Mouse (Mus musculus) R1 (cell line): ENCODE data around the gene Rgs3.

ENCODE experiments used
- DNase-seq: peaks from one replicate; pipeline ENCODE4 v3.0.0-alpha.2; 2018; ENCODE audit warnings: low read depth, low spot score

Gene Rgs3

DNA sequence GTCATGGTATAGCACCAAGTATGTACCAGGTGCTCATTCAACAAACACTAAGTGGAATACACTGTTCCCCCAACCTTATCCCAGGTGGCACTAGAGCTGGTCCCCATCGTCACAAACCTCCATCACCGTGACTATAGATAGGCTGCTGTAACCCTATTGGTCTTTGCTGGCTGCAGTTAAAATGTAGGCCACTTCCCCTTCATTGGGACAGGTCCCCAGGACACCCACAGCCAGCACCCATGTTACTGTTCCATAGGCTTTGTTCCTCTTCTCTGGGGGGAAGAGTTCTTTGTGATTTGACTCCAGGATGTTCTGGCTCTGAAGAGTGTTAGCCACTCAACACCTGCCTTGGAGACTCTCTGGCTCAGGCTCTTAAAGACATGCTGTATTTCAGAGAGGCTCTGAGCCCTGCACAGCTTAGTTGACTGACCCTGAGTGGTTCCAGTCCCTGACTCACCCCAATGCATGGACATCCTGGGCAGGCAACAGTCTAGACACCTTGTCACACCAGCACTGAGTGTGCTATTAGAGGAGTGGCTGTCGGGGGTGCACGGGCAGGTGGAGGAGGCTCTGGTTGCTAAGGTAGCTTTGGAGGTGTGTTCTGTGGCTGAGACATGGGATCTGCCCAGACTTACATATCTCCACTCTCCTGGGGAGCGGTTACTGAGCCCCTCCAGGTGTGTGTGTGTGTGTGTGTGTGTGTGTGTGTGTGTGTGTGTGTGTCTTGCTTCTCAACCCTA lies 94.4 kb downstream of the Rgs3 start:
- DNase-seq: no peak

DNA sequence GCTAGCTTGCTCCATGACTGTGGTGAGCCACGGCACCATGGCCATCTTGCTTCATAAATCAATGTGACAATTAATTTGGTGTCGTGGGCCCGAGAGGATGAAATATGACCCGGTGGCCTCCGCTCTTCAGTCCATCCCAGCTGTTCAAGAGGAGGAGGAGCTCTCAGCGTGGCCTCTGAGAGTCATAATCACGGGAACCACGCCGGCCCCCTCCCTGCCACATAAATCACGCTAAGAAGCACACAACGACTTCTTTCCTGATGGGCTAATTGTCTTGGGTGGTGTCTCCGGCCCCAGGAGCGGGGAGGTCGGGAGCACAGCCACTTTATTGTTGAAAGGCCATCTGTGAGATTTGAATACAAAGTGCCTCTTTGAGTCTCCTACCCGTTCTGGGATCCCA lies 99.6 kb downstream of the Rgs3 start:
- peak; percentile 35 for DNase-seq

DNA sequence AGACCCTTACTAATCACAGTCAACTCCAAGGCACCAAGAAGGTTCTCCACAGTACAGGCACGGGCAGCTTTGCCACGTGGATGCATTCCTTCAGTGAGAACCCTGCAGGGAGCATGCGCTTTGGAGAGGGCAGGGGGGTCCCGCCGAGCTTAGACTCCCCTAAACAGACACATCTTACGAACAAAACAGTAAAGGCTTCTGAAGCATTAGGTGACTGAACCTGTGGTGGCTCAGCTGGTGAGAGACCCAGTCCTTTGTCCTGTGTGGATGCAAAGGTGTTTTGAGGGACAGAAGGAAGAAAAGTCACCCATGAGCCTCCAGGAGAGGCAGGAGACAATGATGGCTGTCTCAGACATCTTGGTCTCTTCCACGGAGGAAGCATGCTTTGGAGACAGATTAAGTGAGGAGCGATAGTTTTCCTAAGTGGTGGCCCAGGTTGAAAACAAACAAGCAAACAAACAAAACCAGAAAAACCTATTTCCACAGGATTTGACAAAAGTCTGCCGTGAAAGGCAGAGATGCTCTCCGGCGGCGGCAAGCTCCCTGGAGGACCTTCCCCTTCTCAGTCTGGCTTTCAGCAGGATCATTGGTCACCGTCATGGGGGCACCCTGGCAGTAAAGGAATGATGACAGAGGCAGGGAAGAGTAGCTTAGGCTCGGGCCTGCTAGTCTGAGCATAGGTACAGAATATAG lies 100.4 kb downstream of the Rgs3 start:
- DNase-seq: peak; percentile 54

DNA sequence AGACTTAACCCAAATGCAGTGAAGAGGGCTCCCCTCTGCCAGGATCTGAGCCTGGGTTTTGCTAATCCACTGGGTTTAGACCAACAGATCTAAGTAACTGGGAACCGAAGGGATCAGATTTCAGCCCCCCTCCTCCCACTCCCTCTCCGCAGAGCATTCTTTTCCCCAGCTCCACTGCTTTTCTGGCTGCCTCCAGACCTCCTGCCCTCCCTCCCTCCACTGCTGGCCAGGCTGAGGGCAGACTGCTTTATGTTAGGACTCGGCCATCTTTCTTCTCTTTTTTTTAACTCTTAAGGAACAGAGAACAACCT lies 100.9 kb downstream of the Rgs3 start:
- peak; percentile 85 for DNase-seq

DNA sequence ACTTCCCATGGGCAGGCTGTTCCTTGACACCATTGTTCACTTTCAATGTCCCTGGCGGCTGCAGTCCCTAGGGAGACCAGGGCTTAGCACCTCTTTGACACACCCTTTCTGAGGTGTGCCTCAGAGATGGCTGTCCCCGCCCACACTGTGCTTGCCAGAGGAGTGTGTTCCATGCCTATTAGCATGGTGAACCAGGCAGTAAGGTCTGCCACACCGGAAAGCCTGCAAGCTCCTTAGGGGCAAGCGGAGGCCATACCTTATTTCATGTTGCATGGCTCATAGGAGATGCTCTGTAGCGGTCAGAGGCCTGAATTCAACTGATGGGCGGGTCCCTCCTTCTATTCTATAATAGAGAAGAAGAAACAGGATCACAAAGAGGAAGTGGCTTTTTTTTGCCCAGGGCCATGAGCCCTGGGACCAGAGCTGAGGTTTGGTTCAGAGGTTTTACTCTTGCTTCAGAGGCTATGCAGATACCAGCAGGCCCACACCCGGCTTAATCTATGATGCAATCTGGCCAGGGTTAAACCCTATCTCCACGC lies 101.7 kb downstream of the Rgs3 start:
- DNase-seq: peak; percentile 82

DNA sequence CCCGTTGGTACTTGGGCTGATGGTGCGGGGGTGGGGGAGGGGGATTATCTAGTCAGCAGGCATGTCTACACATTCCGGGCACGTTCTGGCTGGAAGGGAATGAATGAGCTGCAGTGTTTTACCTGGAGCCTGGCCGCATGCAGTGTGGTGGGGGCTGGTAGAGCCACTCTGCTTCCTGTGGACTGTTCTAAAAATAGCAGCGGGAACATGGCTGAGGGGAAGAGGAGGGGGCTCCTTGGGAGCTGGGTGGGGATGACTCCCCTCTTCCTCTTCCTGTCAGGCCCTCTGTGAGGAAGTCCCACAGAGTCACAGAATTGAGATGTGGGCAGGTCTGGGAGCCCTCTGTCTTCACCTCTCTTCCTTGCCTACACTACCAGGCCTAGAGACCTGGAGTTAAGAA lies 103.7 kb downstream of the Rgs3 start:
- peak; percentile 92 for DNase-seq

DNA sequence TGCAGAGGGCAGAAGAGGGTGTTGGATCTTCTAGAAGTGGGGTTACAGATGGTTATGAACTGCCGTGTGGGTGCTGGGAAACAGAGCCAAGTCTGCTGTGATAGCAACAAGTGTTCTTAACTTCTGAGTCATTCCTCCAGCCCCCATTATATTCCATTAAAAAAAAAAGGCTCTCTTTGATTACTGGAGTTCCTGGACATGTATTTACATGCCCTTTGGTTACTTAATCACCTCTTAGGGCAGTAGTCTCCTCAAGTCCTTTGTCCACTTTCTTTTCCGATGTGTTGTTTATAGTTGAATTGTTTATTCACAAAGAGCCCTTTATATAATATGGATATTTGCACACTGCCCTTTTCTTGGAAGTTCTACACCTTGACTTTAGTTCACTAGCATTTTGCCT lies 106.2 kb downstream of the Rgs3 start:
- DNase-seq: no peak

DNA sequence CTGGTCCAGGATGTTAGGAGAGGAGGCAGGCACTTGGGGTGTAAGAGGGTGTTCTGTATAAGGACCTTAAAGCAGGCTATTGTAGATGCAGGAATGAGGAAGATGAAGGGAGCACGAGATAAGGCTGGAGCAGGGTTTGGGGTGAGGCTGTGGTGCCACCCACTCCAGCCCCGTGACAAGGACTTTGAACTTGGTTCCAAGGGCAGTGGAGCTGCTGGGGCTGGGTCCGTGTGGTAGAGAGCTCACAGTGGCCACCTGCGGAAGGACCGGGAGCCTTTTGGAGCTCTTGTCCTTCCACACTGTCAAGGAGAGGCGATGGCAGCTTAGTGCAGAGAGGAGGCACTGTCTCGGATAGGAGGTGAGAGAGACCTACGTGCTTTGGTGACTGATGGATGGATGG lies 109.0 kb downstream of the Rgs3 start:
- DNase-seq: no peak

DNA sequence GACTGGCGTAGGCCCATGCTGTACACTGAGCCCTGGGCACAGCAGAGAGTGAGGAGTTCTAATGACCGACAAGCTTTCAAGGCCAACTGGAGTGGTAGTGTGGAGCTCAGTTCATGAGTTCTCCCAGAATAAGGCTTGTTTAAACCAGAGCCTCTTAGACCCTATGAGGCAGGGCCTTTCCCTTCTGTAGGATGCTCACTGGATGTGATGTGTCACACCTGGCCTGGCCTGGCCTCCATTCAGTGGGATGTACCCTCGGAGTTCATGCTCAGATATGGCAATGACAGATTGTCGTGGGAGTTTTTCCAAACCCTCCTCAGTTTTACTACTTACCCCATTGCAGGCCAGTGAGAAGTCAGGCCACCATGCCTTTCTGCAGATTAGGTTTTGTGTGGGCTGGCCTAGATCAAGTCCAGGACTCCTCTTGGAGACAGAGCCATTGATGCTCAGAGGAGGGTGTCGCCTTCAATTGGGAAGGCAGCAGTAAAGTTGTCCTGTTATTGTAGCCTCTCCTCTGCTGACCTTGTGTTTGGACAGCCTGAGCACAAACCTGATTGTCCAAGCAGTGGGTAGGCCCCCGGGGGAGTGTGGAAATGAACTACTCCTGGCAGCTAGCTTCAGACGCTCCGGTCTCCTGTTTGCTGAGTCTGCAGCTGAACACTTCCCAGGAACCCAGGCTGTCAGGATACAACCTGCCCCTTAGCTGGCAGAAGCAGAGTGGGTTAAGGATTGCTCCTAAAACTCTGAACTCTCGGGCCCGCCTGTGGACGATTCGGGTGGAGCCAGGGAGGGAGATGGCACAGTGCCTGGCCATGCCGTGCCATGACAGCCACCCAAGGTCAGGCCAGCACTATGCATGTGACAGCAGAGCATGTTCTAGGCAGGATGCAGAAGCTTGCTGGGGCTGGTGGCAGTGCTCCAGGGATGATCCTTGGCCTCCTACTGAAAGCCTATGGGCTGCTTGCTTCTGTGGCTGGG lies 109.7 kb downstream of the Rgs3 start:
- no peak for DNase-seq

DNA sequence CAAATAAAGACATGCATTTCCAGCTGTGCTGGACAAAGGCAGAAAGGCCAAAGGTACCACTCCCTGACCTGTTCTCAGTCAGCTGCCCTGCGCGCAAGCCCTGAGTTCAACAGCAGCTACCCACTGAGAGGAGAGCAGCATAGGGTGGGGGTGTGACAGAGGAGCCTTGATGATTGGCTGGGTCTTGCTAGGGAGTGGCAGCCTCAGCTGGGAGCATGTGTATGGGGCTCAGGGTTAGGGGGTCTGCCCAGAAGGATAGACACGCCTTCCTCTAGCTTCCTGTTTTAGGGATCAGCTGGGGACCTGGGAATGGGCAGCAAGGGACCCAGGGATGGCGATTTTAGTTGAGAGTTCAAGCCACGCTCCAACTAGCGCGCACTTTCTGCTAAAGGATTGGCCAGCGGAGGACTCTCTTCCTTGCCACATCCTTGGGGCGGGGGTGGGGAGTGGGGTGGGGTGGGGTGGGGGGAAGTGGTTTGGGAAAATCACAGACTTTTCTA lies 113.9 kb downstream of the Rgs3 start:
- DNase-seq: peak; percentile 89

DNA sequence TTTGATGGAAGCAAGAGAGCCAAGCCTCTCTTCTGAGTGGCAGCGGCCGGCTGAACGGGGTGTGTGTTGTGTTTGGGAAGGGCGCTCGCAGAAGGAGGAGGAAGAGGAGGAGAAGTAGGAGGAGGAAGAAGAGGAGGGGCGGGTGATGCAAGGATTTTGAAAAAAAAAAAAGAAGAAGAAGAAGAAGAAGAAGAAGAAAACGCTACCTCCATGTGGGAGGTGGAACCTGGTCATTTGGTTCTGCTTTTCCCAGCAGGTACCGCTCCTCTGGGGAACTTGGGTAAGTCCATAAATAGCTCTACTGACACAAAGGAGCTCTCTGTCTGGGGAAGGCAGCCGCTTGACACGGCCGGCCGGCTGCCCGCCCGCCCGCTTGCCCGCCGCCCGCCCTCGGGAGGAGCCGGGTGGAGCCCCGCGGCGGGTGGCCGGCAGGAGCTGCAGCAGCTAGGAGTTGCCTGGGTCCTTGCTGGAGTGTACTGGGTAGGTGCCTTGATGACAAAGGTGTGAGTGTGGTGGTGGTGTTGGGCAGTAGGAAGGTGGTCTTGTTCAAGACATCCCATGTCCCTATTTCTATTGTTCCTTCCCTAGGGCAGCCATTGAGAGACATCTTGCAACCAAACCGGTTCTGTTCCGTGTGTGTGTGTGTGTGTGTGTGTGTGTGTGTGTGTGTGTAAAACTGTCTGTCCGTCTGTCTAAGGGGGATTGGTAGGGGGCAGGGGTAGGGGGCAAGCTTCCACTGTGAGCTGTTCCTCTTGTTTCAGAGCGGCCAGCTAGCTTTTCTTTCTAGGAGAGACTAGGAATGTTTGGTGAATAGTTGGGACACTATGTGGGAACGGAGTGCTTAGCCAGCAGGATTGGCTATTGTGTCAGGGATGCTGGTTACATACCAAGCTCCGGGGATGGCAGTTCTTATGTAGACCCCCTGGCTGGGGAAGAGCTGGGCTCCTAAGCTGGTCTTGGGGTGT lies 114.7 kb downstream of the Rgs3 start:
- peak; percentile 39 for DNase-seq

DNA sequence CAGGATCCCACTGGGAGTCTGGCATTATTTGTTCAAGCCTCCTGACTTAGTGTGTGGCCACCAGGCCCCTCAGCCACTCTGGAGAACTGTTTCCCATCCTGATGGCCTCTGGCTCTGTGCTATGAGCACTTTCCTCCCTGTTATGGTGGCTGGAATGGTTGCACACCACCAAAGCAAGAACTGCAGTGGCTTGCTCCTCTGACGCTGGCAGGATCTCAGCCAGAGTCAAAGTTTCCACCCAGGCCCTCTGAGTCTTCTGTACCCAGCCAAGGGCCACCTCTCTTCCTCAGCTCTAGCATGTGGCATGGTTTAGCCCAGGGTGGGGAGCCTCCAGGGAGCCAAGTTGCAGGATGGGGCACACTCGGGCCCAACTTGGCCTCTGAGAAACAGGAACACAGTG lies 115.7 kb downstream of the Rgs3 start:
- no peak for DNase-seq

DNA sequence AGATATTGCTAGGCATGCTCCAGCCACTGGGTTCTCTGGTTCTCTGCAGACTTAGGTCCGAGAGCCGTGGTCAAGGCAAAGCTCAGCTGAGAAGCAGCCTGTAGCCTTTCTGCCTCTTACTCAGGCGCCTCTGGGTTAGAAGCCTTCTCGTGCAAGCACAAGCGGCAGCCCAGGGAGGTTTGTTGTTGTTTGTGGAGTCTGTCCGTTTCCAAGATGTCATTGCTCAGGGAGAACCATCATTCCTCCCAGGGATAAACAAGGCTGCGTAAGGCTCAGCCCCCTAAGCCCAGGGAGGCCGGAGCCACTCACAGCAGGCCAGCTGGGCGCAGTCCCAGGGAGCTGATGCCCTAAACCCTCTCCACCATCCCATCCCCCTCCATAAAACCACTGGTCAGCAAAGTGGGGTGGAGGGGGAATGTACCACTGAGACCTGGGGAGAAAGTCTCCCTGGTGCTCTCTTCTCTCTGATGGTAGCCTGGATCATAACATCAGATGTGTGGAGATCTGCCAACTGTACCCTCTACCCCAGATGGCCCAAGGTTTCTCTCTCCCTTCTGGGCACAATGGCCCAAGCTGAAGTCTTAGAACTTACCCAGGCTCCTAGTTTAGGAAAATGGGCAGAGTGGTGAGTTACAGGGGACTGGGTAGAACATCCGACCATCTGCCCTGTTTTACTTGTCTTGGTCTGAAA lies 117.5 kb downstream of the Rgs3 start:
- DNase-seq: no peak

DNA sequence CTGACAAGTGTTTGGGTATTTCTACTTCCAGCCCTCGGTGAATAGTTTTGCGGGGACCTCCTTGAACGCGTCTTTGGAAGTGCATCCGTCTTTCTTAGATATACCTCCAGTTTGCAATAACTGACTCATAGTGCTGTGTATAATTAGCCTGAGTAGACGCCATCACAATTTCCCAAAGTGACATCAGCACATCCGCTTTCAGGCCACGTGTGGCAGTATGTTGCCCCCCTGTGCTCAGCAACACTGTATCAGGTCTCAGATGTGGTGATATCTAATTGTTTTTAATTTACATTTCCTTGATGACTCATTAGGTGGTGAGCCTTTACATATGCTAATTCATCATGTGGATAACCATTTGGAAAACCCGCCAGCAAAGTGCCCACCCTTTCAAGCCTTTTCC lies 119.5 kb downstream of the Rgs3 start:
- DNase-seq: no peak

DNA sequence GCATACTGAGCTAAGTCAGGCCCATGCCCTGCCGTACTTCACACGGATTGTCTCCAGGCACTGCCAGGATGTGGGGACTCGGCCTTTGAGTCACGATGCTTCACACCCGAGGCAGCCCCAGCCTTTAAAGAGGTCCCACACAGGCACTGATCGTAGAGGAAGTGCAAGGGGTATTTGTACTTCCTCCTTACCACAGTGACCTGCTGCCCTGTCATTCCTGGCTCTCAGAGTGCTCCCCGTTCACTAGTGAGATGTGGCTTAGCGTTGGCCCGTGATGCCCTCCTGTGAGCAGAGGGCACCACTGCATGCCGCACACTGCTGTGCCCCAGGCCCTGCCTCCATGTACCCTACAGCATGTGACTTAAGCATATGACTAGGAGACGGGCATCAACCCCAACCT lies 121.8 kb downstream of the Rgs3 start:
- no peak for DNase-seq

DNA sequence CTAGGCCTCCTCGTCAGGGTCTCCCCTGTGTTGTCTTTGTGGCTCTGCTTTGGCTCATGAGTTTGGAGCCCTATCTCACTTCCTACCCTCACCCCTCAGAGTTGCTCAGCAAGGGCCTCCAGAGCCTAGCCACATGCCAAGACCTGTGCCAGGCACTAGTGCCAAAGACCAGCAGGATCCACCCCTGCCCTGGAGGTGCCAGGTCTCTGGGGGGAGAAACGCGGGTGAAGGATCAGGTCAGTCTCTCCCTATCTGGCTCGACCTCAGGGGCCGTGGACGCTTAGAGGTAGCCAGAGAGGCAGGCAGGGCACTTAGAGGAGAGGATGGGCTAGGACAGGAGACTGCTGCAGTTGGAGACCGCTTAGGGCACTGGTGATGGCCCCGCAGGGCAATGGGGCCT lies 122.7 kb downstream of the Rgs3 start:
- DNase-seq: no peak

DNA sequence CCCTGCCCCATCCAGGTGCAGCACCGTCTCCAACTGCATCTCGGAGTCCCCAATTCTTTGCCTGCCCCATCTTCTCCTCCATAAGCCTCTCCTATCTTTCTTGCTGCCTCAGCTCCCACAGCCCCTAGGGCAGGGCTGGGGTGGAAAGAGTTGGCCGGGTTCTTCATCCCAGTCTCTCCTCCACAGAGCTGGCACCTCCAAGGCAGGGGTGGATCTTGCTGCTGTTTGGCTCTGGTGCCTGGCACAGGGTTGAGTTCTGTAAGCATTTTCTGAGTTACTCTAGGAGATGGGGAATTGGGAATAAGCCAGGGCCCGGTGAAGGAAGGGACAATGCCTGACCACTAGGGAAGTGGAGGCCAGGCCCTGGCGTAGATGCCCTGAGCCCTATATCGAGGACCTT lies 123.5 kb downstream of the Rgs3 start:
- no peak for DNase-seq

DNA sequence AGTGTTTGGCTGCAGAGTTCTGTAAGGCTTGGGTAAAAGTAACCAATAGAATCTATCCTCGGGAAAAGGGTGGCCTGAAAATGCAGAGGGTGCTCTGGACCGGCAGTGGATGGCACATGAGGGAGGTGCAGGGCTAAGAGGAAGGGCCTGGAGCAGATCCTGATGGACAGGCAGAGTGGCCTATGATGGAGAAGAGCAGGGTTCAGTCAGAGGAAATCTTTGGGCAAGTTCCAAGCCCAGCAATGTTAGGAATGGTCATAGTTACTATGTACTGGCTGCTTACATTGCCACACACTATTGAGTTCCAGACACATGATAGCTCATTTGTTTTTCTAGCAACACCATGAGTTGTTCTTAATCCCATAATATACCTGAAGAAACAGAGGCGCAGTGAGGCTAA lies 124.7 kb downstream of the Rgs3 start:
- no peak for DNase-seq

DNA sequence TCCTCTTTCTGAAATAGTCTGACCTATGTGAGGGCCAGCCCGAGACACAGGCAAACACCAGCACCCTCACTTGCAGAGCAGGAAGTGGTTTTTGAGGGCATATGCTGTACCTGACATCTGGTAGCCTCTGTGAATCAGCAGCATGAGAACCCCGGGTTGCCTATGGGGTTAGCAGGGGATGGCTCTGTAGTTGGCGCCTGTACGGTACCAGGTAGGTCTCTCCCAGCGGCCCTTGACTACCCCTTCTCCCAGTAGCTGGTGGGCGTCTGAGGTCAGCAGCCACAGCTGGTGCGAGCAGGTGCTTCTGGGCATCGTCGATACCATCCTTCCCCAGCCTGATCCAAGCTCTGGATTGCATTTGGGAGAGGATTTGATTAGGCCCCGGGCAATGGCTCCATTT lies 125.6 kb downstream of the Rgs3 start:
- no peak for DNase-seq

DNA sequence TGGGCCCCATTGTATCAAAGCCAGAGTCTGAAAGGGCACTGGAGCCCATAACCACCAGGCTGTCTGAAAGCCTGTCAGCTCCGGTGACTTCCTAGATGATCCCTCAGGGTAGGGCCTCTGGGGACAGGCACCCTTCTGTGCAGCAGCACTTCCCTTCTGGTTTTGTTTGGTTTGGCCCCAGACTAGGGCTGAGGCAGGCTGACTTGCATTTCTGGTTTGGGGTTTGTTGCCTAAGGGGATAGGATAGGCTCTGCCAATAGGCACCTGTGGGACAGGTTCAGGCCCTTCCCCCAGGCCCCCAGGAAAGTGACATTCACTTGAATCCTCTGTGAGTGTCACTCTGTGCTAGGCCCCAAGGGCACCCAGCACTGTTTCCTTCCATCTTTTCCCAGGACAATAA lies 127.1 kb downstream of the Rgs3 start:
- DNase-seq: no peak
